Mouse (Mus musculus) hindbrain, embryonic 14.5 days (tissue): ENCODE data around the gene B4galnt3. TPM values are rescaled to one million over a fixed set of nuclear protein-coding genes. Genes with fewer than 3 reads are reported as not detected.

Experiments used
- ATAC-seq: fragments of 200-750 bp; cut with Nextera tagmentation; 2 replicates; pipeline ENCODE4 v1.8.0; 2017; ENCODE audit warnings: moderate number of reproducible peaks, mild to moderate bottlenecking, moderate TSS enrichment, moderate library complexity; ENCODE audit not compliant: low FRiP score
- DNase-seq: peaks from one replicate; pipeline ENCODE4 v3.0.0-alpha.2; 2015; ENCODE audit warnings: low spot score
- H3K27ac ChIP-seq: fragments of 300-500 bp; sonication (generic); 2 replicates; pipeline ENCODE4 v1.5.1; 2014; ENCODE audit warnings: mild to moderate bottlenecking, moderate library complexity
- H3K27me3 ChIP-seq: fragments of 300-500 bp; sonication (generic); 2 replicates; pipeline ENCODE4 v1.6.1; 2014; ENCODE audit warnings: mild to moderate bottlenecking, low read length, mixed read lengths; ENCODE audit not compliant: control insufficient read depth, insufficient read depth
- H3K36me3 ChIP-seq: fragments of 300-500 bp; sonication (generic); replicated peaks from 2 replicates; pipeline ENCODE4 v1.6.1; 2014; ENCODE audit not compliant: control insufficient read depth, insufficient read depth
- H3K4me1 ChIP-seq: fragments of 300-500 bp; sonication (generic); replicated peaks from 2 replicates; pipeline ENCODE4 v1.6.1; 2014; ENCODE audit warnings: antibody characterized with exemption, low read length, mixed read lengths; ENCODE audit not compliant: control insufficient read depth, insufficient read depth
- H3K4me2 ChIP-seq: fragments of 300-500 bp; sonication (generic); replicated peaks from 2 replicates; pipeline ENCODE4 v1.6.1; 2014; ENCODE audit warnings: mild to moderate bottlenecking, moderate library complexity
- H3K4me3 ChIP-seq: fragments of 300-500 bp; sonication (generic); replicated peaks from 2 replicates; pipeline ENCODE4 v1.5.1; 2014; ENCODE audit warnings: mild to moderate bottlenecking, low read length
- H3K9ac ChIP-seq: fragments of 300-500 bp; sonication (generic); 2 replicates; pipeline ENCODE4 v1.6.1; 2014
- H3K9me3 ChIP-seq: fragments of 300-500 bp; sonication (generic); 2 replicates; pipeline ENCODE4 v1.6.1; 2016; ENCODE audit warnings: low read length; ENCODE audit not compliant: control insufficient read depth
- WGBS: fragments of 180-500 bp; shearing (Covaris S2); extraction: QIAGEN DNeasy Blood & Tissue Kit; methylation state at CpG from one replicate; pipeline ENCODE4 v1.1.7; 2014; 5-methylcytosine and 5-hydroxymethylcytosine counted together
- polyA plus RNA-seq: library from polyadenylated mRNA; unstranded; fragments of >200 nt; fragmentation: Nextera tagmentation; extraction: Ambion mirVana; gene quantifications from 2 replicates; pipeline ENCODE4 v1.2.1, GENCODE M21; 2014

B4galnt3 gene
- polyA plus RNA-seq, 1 experiment from 2014 or later: 0.09 TPM

- H3K27ac ChIP-seq: no peak overlapping the region
- no peaks in the 10 kb centered on the region for H3K27me3 ChIP-seq
- WGBS: 70% methylated on average over 5 of the region's 5 CpGs
- no peak overlapping the region for H3K9ac ChIP-seq
- no peaks in the 10 kb centered on the region for H3K36me3 ChIP-seq
- no peak overlapping the region for H3K4me3 ChIP-seq
- no peak for ATAC-seq
- DNase-seq: no peak
- no peak overlapping the region for H3K4me2 ChIP-seq
- no peaks in the 10 kb centered on the region for H3K4me1 ChIP-seq
- no peaks in the 10 kb centered on the region for H3K9me3 ChIP-seq
Observed at GRCm38 (mm10) chr6:120256431-120256935, 37.9 kb downstream of the B4galnt3 start.

GRCm38 (mm10) chr6:120255701-120256100, 38.7 kb downstream of the B4galnt3 start:
- Histone ChIP-seq H3K4me2 (no peak overlapping the region), H3K36me3 (no peaks in the 10 kb centered on the region), H3K9me3 (no peaks in the 10 kb centered on the region), H3K4me3 (no peak overlapping the region), H3K27ac (no peak overlapping the region), H3K27me3 (no peaks in the 10 kb centered on the region), H3K4me1 (no peaks in the 10 kb centered on the region), H3K9ac (no peak overlapping the region)
- WGBS: 90% methylated on average over 12 of the region's 12 CpGs
- no peak for DNase-seq
- no peak for ATAC-seq

- 70% methylated on average over 4 of the region's 4 CpGs for WGBS
Observed at GRCm38 (mm10) chr6:120255144-120255543, 39.2 kb downstream of the B4galnt3 start.

GRCm38 (mm10) chr6:120254640-120255039, 39.7 kb downstream of the B4galnt3 start:
- Histone ChIP-seq H3K4me1 (no peaks in the 10 kb centered on the region), H3K4me2 (no peak overlapping the region), H3K9ac (no peak overlapping the region), H3K27ac (no peak overlapping the region), H3K4me3 (no peak overlapping the region), H3K9me3 (no peaks in the 10 kb centered on the region), H3K36me3 (no peaks in the 10 kb centered on the region), H3K27me3 (no peaks in the 10 kb centered on the region)
- WGBS: 54% methylated on average over 4 of the region's 4 CpGs
- no peak for DNase-seq
- no peak for ATAC-seq

More at GRCm38 (mm10) chr6:120255144-120255543, 39.2 kb downstream of the B4galnt3 start:
- Histone ChIP-seq H3K27ac (no peak overlapping the region), H3K9me3 (no peaks in the 10 kb centered on the region), H3K36me3 (no peaks in the 10 kb centered on the region), H3K4me3 (no peak overlapping the region), H3K4me1 (no peaks in the 10 kb centered on the region), H3K9ac (no peak overlapping the region), H3K4me2 (no peak overlapping the region), H3K27me3 (no peaks in the 10 kb centered on the region)
- no peak for DNase-seq
- ATAC-seq: no peak

- Histone ChIP-seq H3K9me3 (no peaks in the 10 kb centered on the region), H3K27ac (no peak overlapping the region), H3K9ac (no peak overlapping the region), H3K4me3 (no peak overlapping the region), H3K36me3 (no peaks in the 10 kb centered on the region), H3K4me2 (no peak overlapping the region), H3K4me1 (no peaks in the 10 kb centered on the region), H3K27me3 (no peaks in the 10 kb centered on the region)
- 96% methylated on average over 2 of the region's 2 CpGs for WGBS
- DNase-seq (no peak), ATAC-seq (no peak)
Observed at GRCm38 (mm10) chr6:120252741-120253140, 41.6 kb downstream of the B4galnt3 start.

- Histone ChIP-seq H3K4me1 (no peaks in the 10 kb centered on the region), H3K9ac (no peak overlapping the region), H3K27me3 (no peaks in the 10 kb centered on the region), H3K27ac (no peak overlapping the region), H3K4me3 (no peak overlapping the region), H3K36me3 (no peaks in the 10 kb centered on the region), H3K4me2 (no peak overlapping the region), H3K9me3 (no peaks in the 10 kb centered on the region)
- ATAC-seq (no peak), DNase-seq (no peak)
- WGBS: 90% methylated on average over 7 of the region's 7 CpGs
Observed at GRCm38 (mm10) chr6:120251010-120251409, 43.3 kb downstream of the B4galnt3 start.

- Histone ChIP-seq H3K9me3 (no peaks in the 10 kb centered on the region), H3K9ac (no peak overlapping the region), H3K27ac (no peak overlapping the region), H3K27me3 (no peaks in the 10 kb centered on the region), H3K4me1 (no peaks in the 10 kb centered on the region), H3K4me2 (no peak overlapping the region), H3K36me3 (no peaks in the 10 kb centered on the region), H3K4me3 (no peak overlapping the region)
- 65% methylated on average over 5 of the region's 5 CpGs for WGBS
- DNase-seq (no peak), ATAC-seq (no peak)
Observed at GRCm38 (mm10) chr6:120249831-120250230, 44.5 kb downstream of the B4galnt3 start.

- Histone ChIP-seq H3K4me2 (no peak overlapping the region), H3K9me3 (no peaks in the 10 kb centered on the region), H3K9ac (no peak overlapping the region), H3K4me1 (no peaks in the 10 kb centered on the region), H3K27me3 (no peaks in the 10 kb centered on the region), H3K36me3 (no peaks in the 10 kb centered on the region), H3K27ac (no peak overlapping the region), H3K4me3 (no peak overlapping the region)
- ATAC-seq: no peak
- WGBS: 90% methylated on average over 5 of the region's 5 CpGs
- no peak for DNase-seq
Observed at GRCm38 (mm10) chr6:120246676-120247075, 47.7 kb downstream of the B4galnt3 start.

- no peaks in the 10 kb centered on the region for H3K27me3 ChIP-seq
- no peak overlapping the region for H3K27ac ChIP-seq
- no peak for ATAC-seq
- H3K4me2 ChIP-seq: no peak overlapping the region
- no peak for DNase-seq
- WGBS: 83% methylated on average over 8 of the region's 8 CpGs
- no peak overlapping the region for H3K9ac ChIP-seq
- no peak overlapping the region for H3K4me3 ChIP-seq
- H3K4me1 ChIP-seq: no peaks in the 10 kb centered on the region
- H3K36me3 ChIP-seq: no peaks in the 10 kb centered on the region
- H3K9me3 ChIP-seq: no peaks in the 10 kb centered on the region
Observed at GRCm38 (mm10) chr6:120243250-120243649, 51.1 kb downstream of the B4galnt3 start.

GRCm38 (mm10) chr6:120242530-120242929, 51.8 kb downstream of the B4galnt3 start:
- 90% methylated on average over 8 of the region's 8 CpGs for WGBS
- no peaks in the 10 kb centered on the region for H3K27me3 ChIP-seq
- DNase-seq (no peak), ATAC-seq (no peak)
- H3K27ac ChIP-seq: no peak overlapping the region
- no peak overlapping the region for H3K4me3 ChIP-seq
- no peak overlapping the region for H3K4me2 ChIP-seq
- H3K36me3 ChIP-seq: no peaks in the 10 kb centered on the region
- no peaks in the 10 kb centered on the region for H3K9me3 ChIP-seq
- no peaks in the 10 kb centered on the region for H3K4me1 ChIP-seq
- H3K9ac ChIP-seq: no peak overlapping the region
